Comparison of ENCODE assay signal across 16 mouse cellular contexts in the genomic region with DNA sequence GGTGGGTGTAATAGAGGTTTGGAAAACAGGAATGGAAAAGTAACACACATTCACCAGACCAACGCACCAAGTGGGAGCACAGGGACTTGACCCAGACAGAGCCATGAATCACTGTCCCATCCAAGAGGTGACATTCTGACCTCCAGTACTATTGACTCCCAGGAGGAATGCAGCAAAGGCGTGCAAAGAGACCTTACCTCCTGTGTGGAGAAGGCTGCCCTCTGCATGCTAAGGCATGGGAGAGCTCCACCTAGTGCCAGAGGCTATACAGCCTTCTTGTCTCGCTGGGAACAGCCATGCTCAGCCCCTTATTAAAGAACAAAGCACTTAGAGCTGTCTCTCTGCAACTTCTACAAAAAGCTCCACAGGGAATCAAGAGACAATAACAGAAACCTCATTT. TPM values are rescaled to one million over a fixed set of nuclear protein-coding genes. Genes with fewer than 3 reads are reported as not detected.
A peak's percentile ranks its signal among the peaks of the same experiment; 100 is the strongest.
DNase-seq lines count a peak whose midpoint lies in the region; ATAC-seq and TF ChIP-seq lines count a peak whose summit lies in the region.
"Had no signal": no experiment of that assay in that cellular context is flagged by ENCODE, and none has a peak within 500 bp of the region (broad histone marks: within the 10 kb centered on the region; RNA-seq: fewer than 3 reads in every experiment).

No protein-coding gene starts in this region.

- POLR2A ChIA-PET in Patski (lab: Charles Lee) = interaction anchor here (0.6 kb wide), 1 partner anchor 39 kb away, joined by 7 read pairs; no protein-coding TSS in a partner anchor

- intact Hi-C loops in heart, postnatal 10 days (cut with DNase I) = no loop called here

- TF ChIP-seq CTCF in heart, postnatal 0 days (IDR thresholded peaks at IDR 0.05; ENCODE audit: low read depth) = peak; percentile 31
- TF ChIP-seq CTCF in lung, postnatal 0 days (IDR thresholded peaks at IDR 0.05) = peak; percentile 18; the same call in 1 of the 2 replicates
- TF ChIP-seq CTCF in Patski (IDR thresholded peaks at IDR 0.05) = peak; percentile 31

- H3K4me1 ChIP-seq in heart, postnatal 0 days (ENCODE audit: control insufficient read depth, insufficient read depth) = no peaks in the 10 kb centered on the region
- H3K4me1 ChIP-seq in lung, postnatal 0 days (ENCODE audit: insufficient read depth, low read depth, low read length) = no peaks in the 10 kb centered on the region
- H3K4me1 ChIP-seq: embryonic facial prominence, embryonic 10.5 days; heart, embryonic 10.5 days; lung, embryonic 15.5 days; midbrain, embryonic 15.5 days; neural tube, embryonic 13.5 days had no signal

- H3K4me3 ChIP-seq in heart, postnatal 0 days (ENCODE audit: low read depth, low read length) = no peak overlapping the region
- no peak overlapping the region for H3K4me3 ChIP-seq in lung, postnatal 0 days (ENCODE audit: low read depth, low read length)
- H3K4me3 ChIP-seq: embryonic facial prominence, embryonic 10.5 days; heart, embryonic 10.5 days; lung, embryonic 15.5 days; midbrain, embryonic 15.5 days; neural tube, embryonic 13.5 days had no signal

- in situ Hi-C loops in Patski (cut with MboI; ENCODE audit: low pct_unique_long_range_greater_than_20kb) = no loop called here

- no peaks in the 10 kb centered on the region for H3K9me3 ChIP-seq in heart, postnatal 0 days (replicated peaks; ENCODE audit: control insufficient read depth, low read length)
- H3K9me3 ChIP-seq in lung, postnatal 0 days (ENCODE audit: low read length) = no peaks in the 10 kb centered on the region
- H3K9me3 ChIP-seq: embryonic facial prominence, embryonic 10.5 days; heart, embryonic 10.5 days; lung, embryonic 15.5 days; midbrain, embryonic 15.5 days; neural tube, embryonic 13.5 days had no signal

- no peak overlapping the region for H3K27ac ChIP-seq in heart, postnatal 0 days (ENCODE audit: low read depth)
- no peak overlapping the region for H3K27ac ChIP-seq in lung, postnatal 0 days (ENCODE audit: low read length)
- H3K27ac ChIP-seq: embryonic facial prominence, embryonic 10.5 days; heart, embryonic 10.5 days; hindbrain, embryonic 14.5 days; lung, embryonic 15.5 days; midbrain, embryonic 15.5 days; neural tube, embryonic 13.5 days had no signal

- WGBS in heart, postnatal 0 days = 57% methylated on average over 3 of the region's 3 CpGs
- WGBS in lung, postnatal 0 days = 36% methylated on average over 3 of the region's 3 CpGs

- DNase-seq in heart, postnatal 0 days (ENCODE audit: low spot score) = peak; percentile 5
- DNase-seq in heart, postnatal 10 days = no peak
- no peak for DNase-seq in lung, postnatal 0 days (ENCODE audit: low spot score)
- DNase-seq in lung, postnatal 4 days = no peak
- no peak for DNase-seq in Patski (ENCODE audit: low read depth, low spot score)
- peak; percentile 22 for DNase-seq in kidney, postnatal 10 days
- DNase-seq in spleen, postnatal 4 days (ENCODE audit: low spot score in 2 of 2) = no peak
- DNase-seq: cerebellum, adult 11 months had no signal

- no peak for TF ChIP-seq EP300 in heart, postnatal 0 days (IDR thresholded peaks at IDR 0.05; ENCODE audit: low read depth)
- no peak for TF ChIP-seq EP300 in lung, postnatal 0 days (IDR thresholded peaks at IDR 0.05)

- H3K36me3 ChIP-seq in heart, postnatal 0 days (replicated peaks; ENCODE audit: control insufficient read depth, insufficient read depth, low read length) = peaks cover 39% of the 10 kb centered on the region
- H3K36me3 ChIP-seq in lung, postnatal 0 days (ENCODE audit: insufficient read depth, low read length) = no peaks in the 10 kb centered on the region
- H3K36me3 ChIP-seq: embryonic facial prominence, embryonic 10.5 days; lung, embryonic 15.5 days; midbrain, embryonic 15.5 days; neural tube, embryonic 13.5 days had no signal

- ATAC-seq in heart, postnatal 0 days (ENCODE audit: insufficient read depth, low read depth) = no peak
- ATAC-seq in lung, postnatal 0 days = no peak
- no peak for ATAC-seq in Patski
- ATAC-seq in cerebellum, adult (ENCODE audit: insufficient number of reproducible peaks, low FRiP score, low TSS enrichment) = no peak
- ATAC-seq: activated CD4-positive, CD25-positive, alpha-beta regulatory T cell, adult 4 months; midbrain, embryonic 15.5 days had no signal

- H3K4me2 ChIP-seq in heart, postnatal 0 days (ENCODE audit: low read depth, low read length) = no peak overlapping the region
- no peak overlapping the region for H3K4me2 ChIP-seq in lung, postnatal 0 days (replicated peaks; ENCODE audit: low read depth, low read length)
- H3K4me2 ChIP-seq: hindbrain, embryonic 14.5 days; lung, embryonic 15.5 days; midbrain, embryonic 15.5 days; neural tube, embryonic 13.5 days had no signal

- H3K27me3 ChIP-seq in heart, postnatal 0 days (ENCODE audit: control insufficient read depth, insufficient read depth, low read length) = no peaks in the 10 kb centered on the region
- H3K27me3 ChIP-seq in lung, postnatal 0 days (replicated peaks; ENCODE audit: insufficient read depth, low read length) = no peaks in the 10 kb centered on the region
- H3K27me3 ChIP-seq in Patski = no peaks in the 10 kb centered on the region
- H3K27me3 ChIP-seq: lung, embryonic 15.5 days; midbrain, embryonic 15.5 days; neural tube, embryonic 13.5 days had no signal

- no peak overlapping the region for H3K9ac ChIP-seq in heart, postnatal 0 days (replicated peaks; ENCODE audit: low read depth, low read length)
- H3K9ac ChIP-seq in lung, postnatal 0 days (replicated peaks; ENCODE audit: low read depth) = no peak overlapping the region
- H3K9ac ChIP-seq: hindbrain, embryonic 14.5 days; lung, embryonic 15.5 days; midbrain, embryonic 15.5 days; neural tube, embryonic 13.5 days had no signal

- CTCF ChIA-PET in Patski (lab: Charles Lee) = interaction anchor here (1.6 kb wide), 1 partner anchor 9 kb away, joined by 4 read pairs; the partner anchor contains the start of gene Mtr

RNA-seq across cellular contexts. Expression of gene Mtr, which starts 9.2 kb away (rescaled TPM):
- total RNA-seq in heart, postnatal 0 days (2014; rRNA removed; ENCODE audit: low replicate concordance) = 10.1 and 25.3 TPM in 2 replicates
- polyA plus RNA-seq in heart, postnatal 0 days (2015; fragmentation: Nextera tagmentation; extraction: Ambion mirVana) = 9.1 and 9.8 TPM in 2 replicates
- total RNA-seq in heart, postnatal 10 days (2021) = 10 to 100 TPM; 36.7 to 38.6 TPM
- polyA plus RNA-seq in lung, postnatal 0 days (2015; fragmentation: Nextera tagmentation; extraction: Ambion mirVana) = 4.9 and 5.2 TPM in 2 replicates
- 27.2 TPM for polyA plus RNA-seq in Patski (2021)

Comparison
In these comparisons a context has a peak if more than half of its experiments do, and no peak if none do; other contexts are left out.
1. DNase-seq: peak in heart, postnatal 0 days (single experiment) and kidney, postnatal 10 days (single experiment); none in heart, postnatal 10 days (0 of 2), lung, postnatal 0 days (single experiment), lung, postnatal 4 days (0 of 2), Patski (single experiment) and spleen, postnatal 4 days (0 of 2).
2. Peak in every context shown above with its lines, with median percentiles within 50 percentile points of each other: CTCF ChIP-seq.